ENCODE assay signal across 10 mouse cellular contexts in the genomic region with DNA sequence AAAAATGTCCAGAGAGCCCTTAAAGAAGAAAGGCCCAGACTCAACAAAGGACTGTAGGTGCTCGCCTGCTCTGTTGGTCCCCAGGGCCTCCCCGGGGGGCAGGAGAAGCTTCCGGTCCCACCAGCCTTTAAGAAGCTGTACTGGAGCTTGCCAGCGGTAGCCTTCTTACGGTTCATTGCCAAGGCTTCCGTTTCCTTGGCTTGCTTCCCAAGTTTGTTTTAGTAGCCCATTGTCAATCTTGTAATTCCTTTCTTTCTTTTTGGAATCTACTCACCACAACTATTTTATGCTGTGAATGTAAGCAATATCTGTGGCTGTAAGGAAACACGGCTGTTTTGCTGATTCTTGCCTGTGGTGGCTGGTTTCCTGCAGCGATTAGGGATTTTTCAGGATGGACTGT. TPM values are rescaled to one million over a fixed set of nuclear protein-coding genes. Genes with fewer than 3 reads are reported as not detected.
A peak's percentile ranks its signal among the peaks of the same experiment; 100 is the strongest.
DNase-seq lines count a peak whose midpoint lies in the region; ATAC-seq and TF ChIP-seq lines count a peak whose summit lies in the region.
"Had no signal": no experiment of that assay in that cellular context is flagged by ENCODE, and none has a peak within 500 bp of the region (broad histone marks: within the 10 kb centered on the region; RNA-seq: fewer than 3 reads in every experiment).

No protein-coding gene starts in this region.

- H3K9me3 ChIP-seq in kidney, postnatal 0 days (replicated peaks; ENCODE audit: low read length), result no peaks in the 10 kb centered on the region

- H3K36me3 ChIP-seq in kidney, postnatal 0 days (ENCODE audit: insufficient read depth, low read length), result 0 out of 2 replicates have a peak, but pooled peaks cover 6% of the 10 kb centered on the region

- no peak overlapping the region for H3K4me2 ChIP-seq in kidney, postnatal 0 days (ENCODE audit: low read length)

- DNase-seq in gastrocnemius, adult 2 months, result peak; percentile 26
- no peak for DNase-seq in gastrocnemius, postnatal 25 days
- peak; percentile 37 for DNase-seq in 3T3-L1 (ENCODE audit: low read depth, low spot score)
- peak; percentile 61 to 62 for DNase-seq in heart, adult 18-20 months
- peak; percentile 59 for DNase-seq in kidney, postnatal 0 days (ENCODE audit: low spot score)
- no peak for DNase-seq in urinary bladder, postnatal 14 days (ENCODE audit: low spot score)
- no peak for DNase-seq in embryo, embryonic 11 days
- DNase-seq in frontal cortex, postnatal 36 days (ENCODE audit: low spot score in 2 of 2), result no peak

- no peak overlapping the region for H3K9ac ChIP-seq in kidney, postnatal 0 days (ENCODE audit: low read depth, low read length)

- intact Hi-C loops in gastrocnemius, adult 2 months (cut with DNase I), result no loop called here

- WGBS in kidney, postnatal 0 days, result 54% methylated on average over 8 of the region's 8 CpGs

- peak overlapping the region; percentile 44 for H3K27ac ChIP-seq in gastrocnemius, adult 2 months
- H3K27ac ChIP-seq in kidney, postnatal 0 days, result peak overlapping the region; percentile 47

- H3K4me3 ChIP-seq in gastrocnemius, adult 2 months, result peak overlapping the region; percentile 4; the same call in 1 of the 2 replicates
- H3K4me3 ChIP-seq in kidney, postnatal 0 days (replicated peaks; ENCODE audit: low read depth, low read length), result no peak overlapping the region

- no peaks in the 10 kb centered on the region for H3K27me3 ChIP-seq in kidney, postnatal 0 days (ENCODE audit: insufficient read depth, low read length)

- no peak for TF ChIP-seq CTCF in gastrocnemius, adult 2 months (IDR thresholded peaks at IDR 0.05)
- TF ChIP-seq CTCF in kidney, postnatal 0 days (IDR thresholded peaks at IDR 0.05; ENCODE audit: low read depth), result no peak

- H3K4me1 ChIP-seq in kidney, postnatal 0 days (replicated peaks; ENCODE audit: insufficient read depth, low read length), result no peaks in the 10 kb centered on the region

- no peak for ATAC-seq in kidney, postnatal 0 days (replicated peaks; ENCODE audit: low FRiP score, low read depth)

RNA-seq across cellular contexts. Expression of gene Acad11, which starts 25.4 kb away (rescaled TPM):
- 10 to 100 TPM; 38.3 to 53.7 TPM for total RNA-seq in gastrocnemius, adult 2 months (2021)
- 10 to 100 TPM; 29.5 to 40.8 TPM for total RNA-seq in gastrocnemius, postnatal 25 days (2021)
- total RNA-seq in heart, adult 18-20 months (2021), result 100 to 1,000 TPM; 120 to 136 TPM
- 17.6 and 22.2 TPM in 2 replicates for polyA plus RNA-seq in kidney, postnatal 0 days (2015; fragmentation: Nextera tagmentation; extraction: Ambion mirVana)

RNA-seq across cellular contexts. Expression of gene Uba5, which starts 25.6 kb away (rescaled TPM):
- 10 to 100 TPM; 12.6 to 12.9 TPM for total RNA-seq in gastrocnemius, adult 2 months (2021)
- total RNA-seq in gastrocnemius, postnatal 25 days (2021), result 10 to 100 TPM; 11.9 to 12.0 TPM
- total RNA-seq in heart, adult 18-20 months (2021), result 10 to 100 TPM; 14.9 to 15.4 TPM
- polyA plus RNA-seq in kidney, postnatal 0 days (2015; fragmentation: Nextera tagmentation; extraction: Ambion mirVana), result 40.5 and 43.7 TPM in 2 replicates

RNA-seq across cellular contexts. Expression of gene Ackr4, which starts 38.2 kb away (rescaled TPM):
- under 1 TPM; 0.61 to 0.71 TPM for total RNA-seq in gastrocnemius, adult 2 months (2021)
- total RNA-seq in gastrocnemius, postnatal 25 days (2021), result under 1 TPM; 0.64 to 0.94 TPM
- 1 to 10 TPM; 1.8 to 1.9 TPM for total RNA-seq in heart, adult 18-20 months (2021)
- 1.6 and 2.3 TPM in 2 replicates for polyA plus RNA-seq in kidney, postnatal 0 days (2015; fragmentation: Nextera tagmentation; extraction: Ambion mirVana)

RNA-seq across cellular contexts. Expression of gene Gm28305, which starts 48.1 kb away (rescaled TPM):
- total RNA-seq in gastrocnemius, adult 2 months (2021), result not detected
- not detected for total RNA-seq in gastrocnemius, postnatal 25 days (2021)
- total RNA-seq in heart, adult 18-20 months (2021), result not detected
- not detected in 2 replicates for polyA plus RNA-seq in kidney, postnatal 0 days (2015; fragmentation: Nextera tagmentation; extraction: Ambion mirVana)
- polyA plus RNA-seq: cortical plate, adult 2 months; limb, embryonic 11.5 days had no signal

Comparison
In these comparisons a context has a peak if more than half of its experiments do, and no peak if none do; other contexts are left out.
1. DNase-seq: peak in gastrocnemius, adult 2 months (single experiment), 3T3-L1 (single experiment), heart, adult 18-20 months (2 of 2) and kidney, postnatal 0 days (single experiment); none in gastrocnemius, postnatal 25 days (single experiment), urinary bladder, postnatal 14 days (single experiment), embryo, embryonic 11 days (single experiment) and frontal cortex, postnatal 36 days (0 of 2).